Mouse (Mus musculus) macrophage (primary cell): Measurements from ENCODE around the gene Pogz. TPM values are rescaled to one million over a fixed set of nuclear protein-coding genes. Genes with fewer than 3 reads are reported as not detected.

Source experiments
- H3K27ac ChIP-seq: fragments of 350-480 bp; formaldehyde crosslinking; 2 replicates; pipeline ENCODE4 v1.9.0; 2021
- H3K36me3 ChIP-seq: fragments of 350-480 bp; formaldehyde crosslinking; 2 replicates; pipeline ENCODE4 v1.9.0; 2021; ENCODE audit errors: inconsistent target
- H3K4me3 ChIP-seq: fragments of 350-480 bp; formaldehyde crosslinking; 2 replicates; pipeline ENCODE4 v1.9.0; 2021; ENCODE audit errors: inconsistent target
- H3K79me2 ChIP-seq: fragments of 350-480 bp; formaldehyde crosslinking; 2 replicates; pipeline ENCODE4 v1.9.0; 2021; ENCODE audit errors: inconsistent target
- WGBS: methylation state at CpG from one replicate; pipeline ENCODE4 v1.1.7; 2026; ENCODE audit warnings: inconsistent platforms; ENCODE audit not compliant: missing documents; 5-methylcytosine and 5-hydroxymethylcytosine counted together
- polyA plus RNA-seq: library from polyadenylated mRNA; stranded (reverse); fragments of 250-400 nt; gene quantifications from 3 replicates; pipeline ENCODE4 v1.2.4, GENCODE M21; 2018; ENCODE audit warnings: inconsistent platforms

Gene Pogz
- polyA plus RNA-seq, 1 experiment from 2014 or later: 13.2 TPM

GRCm38 (mm10) chr3:94817731-94818130 is 19.6 kb upstream of the Pogz start:
- Histone ChIP-seq H3K27ac (no peak overlapping the region), H3K79me2 (no peaks in the 10 kb centered on the region), H3K36me3 (no peaks in the 10 kb centered on the region), H3K4me3 (no peak overlapping the region)
- WGBS: 90% methylated on average over 2 of the region's 2 CpGs

DNA sequence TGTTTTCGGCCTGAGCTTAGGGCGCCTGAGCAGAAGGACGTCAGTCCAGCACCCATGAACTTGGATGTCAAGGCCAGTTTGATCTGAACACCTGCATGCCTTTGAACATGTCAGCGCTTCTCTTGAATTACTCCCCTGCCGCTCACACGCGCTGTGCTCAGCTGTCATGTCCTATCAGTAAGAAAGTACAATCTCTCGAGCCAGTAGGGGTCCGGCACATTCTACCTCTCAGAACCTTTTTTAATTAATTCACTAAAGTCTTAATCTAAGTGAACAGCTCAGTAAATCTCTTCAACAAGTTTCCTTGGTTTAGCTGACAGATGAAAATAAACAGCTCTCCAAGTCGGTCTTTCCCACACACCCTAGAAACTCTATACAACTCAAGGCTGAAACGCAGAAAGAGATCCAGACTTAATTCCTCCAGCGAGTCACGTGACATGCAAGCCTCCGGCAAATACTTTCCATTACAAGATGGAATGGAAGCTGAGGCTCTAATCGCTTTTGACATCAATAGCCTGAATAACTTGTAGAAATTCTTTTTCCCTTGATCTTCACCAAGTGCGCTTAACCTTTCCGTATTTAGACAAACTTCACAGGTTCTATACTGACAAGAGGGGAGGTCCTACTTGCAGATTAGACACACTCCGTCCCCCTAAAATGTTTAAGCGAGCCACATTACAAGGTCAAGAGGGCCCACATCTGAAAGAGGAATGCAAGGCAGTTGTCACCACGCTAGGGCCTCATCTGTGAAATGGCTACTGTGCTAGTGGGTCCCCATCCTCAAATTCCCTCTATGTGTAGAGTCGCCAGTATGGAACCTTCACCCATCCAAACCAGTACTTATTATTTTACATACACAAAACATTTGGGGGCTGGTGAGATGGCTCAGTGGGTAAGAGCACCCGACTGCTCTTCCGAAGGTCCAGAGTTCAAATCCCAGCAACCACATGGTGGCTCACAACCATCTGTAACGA is 17.6 kb upstream of the Pogz start:
- H3K79me2 ChIP-seq: no peaks in the 10 kb centered on the region
- 94% methylated on average over 20 of the region's 24 CpGs for WGBS
- no peak overlapping the region for H3K27ac ChIP-seq
- H3K36me3 ChIP-seq: no peaks in the 10 kb centered on the region
- H3K4me3 ChIP-seq: no peak overlapping the region

DNA sequence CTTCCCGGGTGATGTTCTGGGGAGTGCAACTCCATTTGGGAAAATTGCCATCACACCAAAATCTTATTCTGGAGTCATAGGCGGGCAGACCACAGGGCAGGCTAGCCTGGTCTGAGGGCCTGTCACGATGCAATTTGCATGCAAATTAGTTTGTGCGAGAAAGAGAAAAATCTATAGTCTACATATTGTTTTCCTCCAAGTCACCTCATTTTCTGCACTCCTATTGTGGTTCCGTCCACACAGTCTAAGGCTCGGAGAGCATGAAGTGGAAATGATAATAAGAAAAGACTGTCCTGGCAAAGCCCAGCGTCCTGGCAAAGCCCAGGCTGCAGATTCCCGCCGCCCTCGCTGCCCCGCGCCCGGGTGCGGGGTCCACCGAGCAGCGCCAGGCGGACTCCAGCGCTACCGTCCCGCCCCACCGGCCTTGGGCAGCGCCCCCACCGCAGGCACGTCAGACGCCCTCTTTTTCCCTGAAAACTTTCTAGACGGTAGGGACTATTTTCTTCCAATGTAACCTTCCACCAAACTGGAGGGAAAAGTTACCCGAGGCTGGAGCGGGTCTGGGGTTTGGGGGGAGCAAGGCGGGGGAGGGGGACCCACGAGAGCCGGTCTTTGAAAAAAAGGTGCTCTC is 16.2 kb upstream of the Pogz start:
- Histone ChIP-seq H3K79me2 (no peaks in the 10 kb centered on the region), H3K27ac (no peak overlapping the region), H3K4me3 (peak overlapping the region; percentile 27), H3K36me3 (no peaks in the 10 kb centered on the region)
- 9% methylated on average over 19 of the region's 31 CpGs for WGBS

DNA sequence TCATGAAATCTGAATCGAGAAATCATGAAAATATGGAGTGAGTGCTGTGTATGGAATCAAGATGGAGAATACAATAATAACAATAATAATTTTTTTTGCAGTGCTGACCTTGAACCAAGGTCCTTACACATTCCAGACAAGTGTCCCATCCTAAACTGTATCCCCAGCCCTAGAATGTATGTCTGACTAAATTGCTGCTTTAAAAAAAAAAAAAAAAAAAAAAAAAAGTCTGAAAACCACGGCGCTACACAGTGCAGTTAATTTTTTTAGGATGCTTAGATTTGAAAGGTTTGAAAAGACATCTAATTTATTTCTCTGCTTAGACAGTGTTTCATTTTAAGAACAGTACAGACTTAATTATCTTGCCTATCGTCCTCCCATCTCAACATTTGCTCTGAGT is 15.3 kb upstream of the Pogz start:
- Histone ChIP-seq H3K27ac (no peak overlapping the region), H3K4me3 (no peak overlapping the region), H3K79me2 (no peaks in the 10 kb centered on the region), H3K36me3 (no peaks in the 10 kb centered on the region)
- WGBS: 76% methylated on average over 4 of the region's 4 CpGs

- no peaks in the 10 kb centered on the region for H3K79me2 ChIP-seq
- H3K4me3 ChIP-seq: no peak overlapping the region
- no peak overlapping the region for H3K27ac ChIP-seq
- WGBS: 87% methylated on average over 3 of the region's 3 CpGs
- no peaks in the 10 kb centered on the region for H3K36me3 ChIP-seq
These were observed 13.3 kb upstream of the Pogz start for GRCm38 (mm10) chr3:94824110-94824509.

DNA sequence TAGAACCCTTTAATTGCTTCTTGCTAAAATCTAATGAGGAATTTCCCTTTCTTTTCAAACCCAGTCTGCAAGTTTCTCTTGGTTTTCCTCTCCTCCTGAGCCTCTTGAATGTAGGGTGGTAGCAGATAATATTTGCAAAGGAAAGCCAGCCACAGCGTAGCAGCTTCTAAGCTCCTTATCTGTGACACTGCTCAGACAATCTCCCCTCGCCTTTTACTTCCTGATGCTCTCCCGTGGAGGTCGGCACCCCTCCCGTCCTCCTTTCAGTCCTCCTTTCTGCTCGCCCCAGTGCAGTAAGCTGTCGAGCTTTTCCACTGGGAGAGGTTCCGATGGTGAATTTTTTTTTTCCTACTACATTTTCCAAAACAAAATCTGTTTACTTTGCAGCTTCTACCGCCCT is 5.3 kb upstream of the Pogz start:
- no peaks in the 10 kb centered on the region for H3K79me2 ChIP-seq
- H3K4me3 ChIP-seq: no peak overlapping the region
- 20% methylated on average over 8 of the region's 9 CpGs for WGBS
- no peak overlapping the region for H3K27ac ChIP-seq
- H3K36me3 ChIP-seq: no peaks in the 10 kb centered on the region

- Histone ChIP-seq H3K36me3 (no peaks in the 10 kb centered on the region), H3K4me3 (no peak overlapping the region), H3K79me2 (no peaks in the 10 kb centered on the region), H3K27ac (no peak overlapping the region)
- WGBS: 91% methylated on average over 5 of the region's 5 CpGs
These were observed 4.7 kb upstream of the Pogz start for GRCm38 (mm10) chr3:94832701-94833100.

- H3K4me3 ChIP-seq: no peak overlapping the region
- no peak overlapping the region for H3K27ac ChIP-seq
- no peaks in the 10 kb centered on the region for H3K36me3 ChIP-seq
- H3K79me2 ChIP-seq: no peaks in the 10 kb centered on the region
These were observed 4.0 kb upstream of the Pogz start for GRCm38 (mm10) chr3:94833358-94833757.

GRCm38 (mm10) chr3:94835396-94835795 is 2.0 kb upstream of the Pogz start:
- Histone ChIP-seq H3K36me3 (no peaks in the 10 kb centered on the region), H3K4me3 (no peak overlapping the region), H3K27ac (no peak overlapping the region), H3K79me2 (peaks cover 18% of the 10 kb centered on the region)
- WGBS: 91% methylated on average over 3 of the region's 3 CpGs

GRCm38 (mm10) chr3:94837959-94838496 is 661 bp downstream of the Pogz start:
- Histone ChIP-seq H3K79me2 (peaks cover 44% of the 10 kb centered on the region), H3K4me3 (peak overlapping the region; percentile 66), H3K36me3 (no peaks in the 10 kb centered on the region), H3K27ac (peak overlapping the region; percentile 85)
- under 1% methylated on average over 51 of the region's 62 CpGs for WGBS

DNA sequence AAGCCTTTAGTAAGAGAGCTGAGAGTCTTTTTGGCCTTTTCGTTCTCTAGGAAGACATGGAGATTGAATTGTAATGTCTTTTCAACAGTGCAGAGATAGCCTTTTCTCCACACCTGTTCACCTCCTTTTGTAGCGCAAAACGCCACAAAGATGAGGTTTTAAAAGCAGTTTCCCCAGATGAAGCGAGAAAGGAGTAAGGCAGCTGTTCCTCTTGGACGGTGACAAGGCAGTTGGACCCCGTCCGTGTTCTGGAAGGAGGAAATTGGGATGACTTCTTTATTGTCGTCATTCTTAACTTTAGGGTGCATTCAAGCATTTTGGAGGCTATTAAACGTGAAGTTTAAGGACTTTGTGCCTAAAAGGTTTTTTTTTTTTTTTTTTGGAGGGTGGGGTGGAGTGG is 1.3 kb downstream of the Pogz start:
- H3K4me3 ChIP-seq: peak overlapping the region; percentile 66
- peak overlapping the region; percentile 85 for H3K27ac ChIP-seq
- 8% methylated on average over 9 of the region's 9 CpGs for WGBS
- H3K79me2 ChIP-seq: peaks cover 50% of the 10 kb centered on the region
- no peaks in the 10 kb centered on the region for H3K36me3 ChIP-seq

DNA sequence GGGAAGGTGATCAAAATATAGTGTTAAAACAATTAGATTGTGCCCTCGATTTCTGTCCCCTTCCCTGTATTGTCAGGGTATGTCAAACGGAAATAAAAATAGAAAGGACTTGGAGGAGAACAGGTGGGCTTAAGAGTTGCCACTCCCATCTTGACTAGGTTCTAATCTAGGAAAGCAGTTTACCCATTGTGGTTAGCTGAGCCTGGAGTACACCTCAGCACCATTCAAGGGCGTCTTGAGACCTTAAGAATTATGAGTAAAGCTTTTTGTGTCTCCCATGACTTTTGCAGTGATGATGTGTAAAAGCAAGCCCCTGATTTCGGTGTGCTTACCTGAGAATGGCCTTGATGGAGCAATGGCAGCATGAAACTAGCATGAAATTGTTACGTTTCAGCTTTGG is 1.7 kb downstream of the Pogz start:
- WGBS: 52% methylated on average over 5 of the region's 5 CpGs
- no peaks in the 10 kb centered on the region for H3K36me3 ChIP-seq
- peak overlapping the region; percentile 85 for H3K27ac ChIP-seq
- peaks cover 55% of the 10 kb centered on the region for H3K79me2 ChIP-seq
- peak overlapping the region; percentile 66 for H3K4me3 ChIP-seq

DNA sequence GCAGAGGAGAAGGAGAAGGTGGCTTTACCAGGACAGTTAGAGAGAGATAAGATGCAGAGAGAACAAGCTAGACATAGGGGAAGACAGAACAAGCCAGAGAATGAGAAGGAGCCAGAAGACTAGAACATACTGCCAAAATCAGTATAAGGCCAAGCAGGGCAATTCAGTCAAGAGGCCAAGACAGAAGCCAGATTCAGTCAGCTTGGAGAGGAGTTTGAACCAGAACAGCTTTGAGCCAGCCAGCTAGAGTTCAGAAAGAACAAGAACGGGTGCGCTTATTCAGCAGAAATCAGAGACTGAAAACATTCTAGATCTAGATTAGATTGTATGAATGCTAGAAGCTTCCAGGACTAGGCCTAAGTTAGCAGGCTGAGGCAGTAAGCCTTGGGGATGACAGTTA is 10.0 kb downstream of the Pogz start:
- Histone ChIP-seq H3K27ac (no peak overlapping the region), H3K36me3 (no peaks in the 10 kb centered on the region), H3K4me3 (no peak overlapping the region), H3K79me2 (peaks cover 98% of the 10 kb centered on the region)
- 86% methylated on average over 2 of the region's 2 CpGs for WGBS

GRCm38 (mm10) chr3:94849338-94849737 is 12.0 kb downstream of the Pogz start:
- Histone ChIP-seq H3K36me3 (peaks cover 5% of the 10 kb centered on the region; the same call in 1 of the 2 replicates), H3K4me3 (no peak overlapping the region), H3K27ac (no peak overlapping the region), H3K79me2 (peaks cover 98% of the 10 kb centered on the region)
- WGBS: 22% methylated on average over 1 of the region's 1 CpGs

- H3K36me3 ChIP-seq: peaks cover 28% of the 10 kb centered on the region
- H3K4me3 ChIP-seq: no peak overlapping the region
- WGBS: 21% methylated on average over 3 of the region's 3 CpGs
- peaks cover 97% of the 10 kb centered on the region for H3K79me2 ChIP-seq
- no peak overlapping the region for H3K27ac ChIP-seq
These were observed 14.4 kb downstream of the Pogz start for GRCm38 (mm10) chr3:94851731-94852130.
